Mouse (Mus musculus) limb, embryonic 14.5 days (tissue): ENCODE results near the gene Ptpn3. TPM values are rescaled to one million over a fixed set of nuclear protein-coding genes. Genes with fewer than 3 reads are reported as not detected.

ENCODE experiments used
- ATAC-seq: fragments of 200-750 bp; cut with Nextera tagmentation; 2 replicates; pipeline ENCODE4 v1.8.0; 2017; ENCODE audit warnings: low read depth, moderate number of reproducible peaks, moderate TSS enrichment; ENCODE audit not compliant: low FRiP score
- DNase-seq: peaks from one replicate; pipeline ENCODE4 v3.0.0-alpha.2; 2015; ENCODE audit warnings: low spot score
- H3K27ac ChIP-seq: fragments of 300-500 bp; sonication (generic); replicated peaks from 2 replicates; pipeline ENCODE4 v1.5.1; 2014; ENCODE audit warnings: low read depth, mild to moderate bottlenecking, low read length, moderate library complexity, mixed read lengths
- H3K27me3 ChIP-seq: fragments of 300-500 bp; sonication (generic); 2 replicates; pipeline ENCODE4 v1.6.1; 2014; ENCODE audit warnings: low read length, mixed read lengths; ENCODE audit not compliant: control insufficient read depth, insufficient read depth
- H3K36me3 ChIP-seq: fragments of 300-500 bp; sonication (generic); 2 replicates; pipeline ENCODE4 v1.6.1; 2014; ENCODE audit warnings: mild to moderate bottlenecking, low read length, moderate library complexity, mixed read lengths; ENCODE audit not compliant: control insufficient read depth, insufficient read depth
- H3K4me1 ChIP-seq: fragments of 300-500 bp; sonication (generic); 2 replicates; pipeline ENCODE4 v1.6.1; 2014; ENCODE audit warnings: antibody characterized with exemption, low read length, mixed read lengths; ENCODE audit not compliant: control insufficient read depth, insufficient read depth
- H3K4me2 ChIP-seq: fragments of 300-500 bp; sonication (generic); replicated peaks from 2 replicates; pipeline ENCODE4 v1.6.1; 2014; ENCODE audit warnings: low read depth, mild to moderate bottlenecking, low read length, moderate library complexity; ENCODE audit not compliant: severe bottlenecking
- H3K4me3 ChIP-seq: fragments of 300-500 bp; sonication (generic); replicated peaks from 2 replicates; pipeline ENCODE4 v1.5.1; 2014; ENCODE audit warnings: low read length
- H3K9ac ChIP-seq: fragments of 300-500 bp; sonication (generic); 2 replicates; pipeline ENCODE4 v1.6.1; 2014; ENCODE audit warnings: mild to moderate bottlenecking, low read depth, low read length, moderate library complexity; ENCODE audit not compliant: severe bottlenecking
- H3K9me3 ChIP-seq: fragments of 300-500 bp; sonication (generic); 2 replicates; pipeline ENCODE4 v1.6.1; 2016; ENCODE audit warnings: low read length; ENCODE audit not compliant: control insufficient read depth
- POLR2A ChIP-seq: fragments of 200-500 bp; IDR thresholded peaks from 2 replicates; pipeline ENCODE4 v1.8.0; 2012; ENCODE audit warnings: inconsistent platforms, mild to moderate bottlenecking, moderate library complexity, borderline replicate concordance; ENCODE audit not compliant: insufficient read depth, insufficient read length; ENCODE audit errors: extremely low read depth
- WGBS: fragments of 180-500 bp; shearing (Covaris S2); extraction: QIAGEN DNeasy Blood & Tissue Kit; methylation state at CpG from one replicate; pipeline ENCODE4 v1.1.7; 2014; 5-methylcytosine and 5-hydroxymethylcytosine counted together
- polyA plus RNA-seq, 2 experiments: library from polyadenylated mRNA; depleted of rRNA in 1 of 2; stranded (reverse) in 1 of 2; unstranded in 1 of 2; fragments of >200 nt; fragmentation: Nextera tagmentation in 1 of 2; extraction: Ambion mirVana in 1 of 2; gene quantifications; 2 replicates each; pipeline versions ENCODE4 v1.2.1 to v1.2.3; 2012 to 2014

The Ptpn3 gene
- polyA plus RNA-seq, 2 experiments = 3.4 to 4.7 TPM

DNA sequence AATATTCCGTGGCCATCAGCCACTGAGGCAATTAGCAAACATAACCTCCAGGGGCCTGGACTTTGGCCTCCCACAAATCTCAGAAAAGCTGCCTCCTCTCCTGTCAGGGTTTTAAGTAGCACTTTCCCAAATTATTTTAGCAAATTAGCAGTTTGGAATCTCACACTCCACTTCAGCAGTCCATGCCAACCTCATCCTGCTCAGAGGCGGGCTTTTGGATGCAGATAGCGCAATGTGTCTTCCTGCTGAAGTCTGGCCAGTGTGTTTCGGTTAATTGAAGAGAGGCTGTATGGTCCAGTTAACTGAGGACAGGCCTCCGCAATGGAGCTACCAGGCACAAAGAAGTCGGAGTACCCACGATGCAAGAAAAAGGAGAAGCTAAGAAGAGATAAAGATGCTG, 141.1 kb downstream of the Ptpn3 start:
- no peak overlapping the region for H3K4me3 ChIP-seq
- H3K27me3 ChIP-seq = no peaks in the 10 kb centered on the region
- ATAC-seq (no peak), DNase-seq (no peak)
- no peaks in the 10 kb centered on the region for H3K9me3 ChIP-seq
- H3K4me2 ChIP-seq = no peak overlapping the region
- no peak for TF ChIP-seq POLR2A
- no peak overlapping the region for H3K27ac ChIP-seq
- WGBS = 85% methylated on average over 7 of the region's 7 CpGs
- peaks cover 3% of the 10 kb centered on the region; the same call in 1 of the 2 replicates for H3K4me1 ChIP-seq
- H3K36me3 ChIP-seq = no peaks in the 10 kb centered on the region
- H3K9ac ChIP-seq = no peak overlapping the region

DNA sequence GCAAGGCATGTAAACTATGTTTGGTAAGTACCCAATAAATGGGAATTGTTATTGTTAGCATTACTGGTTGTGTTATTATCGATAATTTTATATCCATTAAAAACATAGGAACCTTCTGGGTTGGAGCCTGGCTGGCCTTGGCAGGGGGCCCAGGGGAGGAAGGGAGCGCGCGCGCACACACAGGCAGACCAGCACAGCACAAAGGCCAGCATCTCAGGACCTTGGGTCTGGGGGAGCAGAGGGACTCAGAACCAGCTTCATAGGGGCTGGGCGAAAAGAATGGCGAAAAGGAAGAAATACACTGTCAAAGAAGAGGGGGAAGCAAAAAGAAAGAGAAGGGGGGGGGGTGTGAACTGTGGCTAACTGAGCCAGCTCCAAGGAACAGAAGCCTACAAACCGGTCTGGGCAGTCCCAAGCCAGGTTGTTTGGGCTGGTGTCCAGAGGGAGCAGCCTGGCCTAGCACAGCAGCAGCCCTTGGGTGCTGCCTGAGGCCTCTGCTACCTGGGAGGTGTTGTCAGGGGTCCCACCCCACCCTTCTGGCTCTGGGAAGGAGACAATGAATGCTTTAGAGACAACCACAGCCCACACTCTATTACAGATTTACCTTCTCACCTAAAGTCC, 145.0 kb downstream of the Ptpn3 start:
- ATAC-seq (no peak), DNase-seq (no peak)
- TF ChIP-seq POLR2A = no peak

DNA sequence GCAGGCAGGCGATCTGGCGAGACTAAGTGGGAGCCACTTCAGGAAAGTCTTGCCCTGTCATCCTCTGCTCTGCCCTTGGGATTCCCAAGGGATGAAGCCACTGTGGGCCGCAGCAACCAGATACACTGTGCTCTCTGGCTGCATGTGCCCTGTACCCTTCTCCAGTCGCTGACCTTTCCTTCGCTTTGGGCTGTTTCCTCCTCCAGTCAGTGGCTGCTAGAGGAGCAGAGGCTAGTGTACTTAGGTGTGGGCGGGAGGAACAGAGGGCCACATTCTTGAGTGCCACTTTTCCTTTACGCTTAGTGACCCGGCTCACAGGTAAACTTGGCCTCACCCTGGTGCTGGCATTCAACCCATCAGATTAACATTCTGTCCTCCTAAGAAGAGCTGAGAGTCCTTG, 147.8 kb downstream of the Ptpn3 start:
- no peaks in the 10 kb centered on the region for H3K9me3 ChIP-seq
- 38% methylated on average over 8 of the region's 8 CpGs for WGBS
- peak overlapping the region; percentile 19; the same call in 1 of the 2 replicates for H3K4me2 ChIP-seq
- no peak overlapping the region for H3K27ac ChIP-seq
- ATAC-seq (no peak), DNase-seq (no peak)
- H3K27me3 ChIP-seq = no peaks in the 10 kb centered on the region
- H3K36me3 ChIP-seq = no peaks in the 10 kb centered on the region
- peaks cover 12% of the 10 kb centered on the region for H3K4me1 ChIP-seq
- no peak overlapping the region for H3K4me3 ChIP-seq
- TF ChIP-seq POLR2A = no peak
- peak overlapping the region; percentile 22; the same call in 1 of the 2 replicates for H3K9ac ChIP-seq

More for the DNA sequence above, 145.0 kb downstream of the Ptpn3 start:
- Histone ChIP-seq H3K4me2 (no peak overlapping the region), H3K27ac (no peak overlapping the region), H3K9ac (no peak overlapping the region), H3K27me3 (no peaks in the 10 kb centered on the region), H3K4me3 (no peak overlapping the region), H3K36me3 (no peaks in the 10 kb centered on the region), H3K4me1 (peaks cover 12% of the 10 kb centered on the region), H3K9me3 (no peaks in the 10 kb centered on the region)
- 53% methylated on average over 8 of the region's 8 CpGs for WGBS

DNA sequence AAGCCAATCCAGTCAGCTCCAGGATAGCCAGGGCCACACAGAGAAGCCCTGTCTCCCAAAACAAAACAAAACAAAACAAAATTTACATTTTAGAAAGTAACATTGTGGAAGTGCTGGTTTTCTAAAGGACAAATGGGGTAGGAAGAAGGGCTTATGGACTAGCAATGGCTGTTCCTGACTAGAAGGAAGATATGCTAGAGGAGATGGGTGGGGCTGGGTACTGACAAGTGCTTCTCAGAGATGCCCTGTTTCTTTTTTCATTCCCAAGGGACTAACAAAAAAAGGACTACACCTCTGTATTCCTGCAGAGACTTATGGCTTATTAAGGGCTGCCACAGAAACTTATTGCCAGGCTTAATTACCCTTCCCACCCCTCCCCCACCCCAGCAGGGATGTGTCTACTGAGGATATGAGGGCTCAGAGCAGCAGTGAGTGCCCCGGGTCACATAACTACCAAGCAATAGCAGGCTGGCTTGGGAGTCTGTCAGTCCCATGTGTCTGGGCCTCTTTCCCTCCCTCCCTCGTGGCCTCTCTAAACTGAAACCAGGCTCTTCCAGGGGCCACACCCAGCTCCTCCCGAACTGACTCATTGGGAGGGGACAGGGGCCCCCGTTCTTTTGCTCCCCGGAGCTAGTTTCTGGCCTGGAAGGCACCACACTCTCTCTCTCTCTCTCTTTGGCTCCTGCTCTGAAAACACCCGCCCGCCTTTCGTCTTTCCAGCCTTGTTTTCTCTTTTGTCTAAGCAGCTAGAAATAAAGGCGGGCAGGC, 148.4 kb downstream of the Ptpn3 start:
- DNase-seq (peak; percentile 60), ATAC-seq (no peak; the same call in 1 of the 2 replicates)
- no peak for TF ChIP-seq POLR2A
- no peaks in the 10 kb centered on the region for H3K36me3 ChIP-seq
- H3K4me3 ChIP-seq = no peak overlapping the region
- no peaks in the 10 kb centered on the region for H3K27me3 ChIP-seq
- 13% methylated on average over 9 of the region's 9 CpGs for whole genome bisulfite sequencing
- no peak overlapping the region; the same call in 1 of the 2 replicates for H3K27ac ChIP-seq
- no peaks in the 10 kb centered on the region for H3K9me3 ChIP-seq
- H3K4me2 ChIP-seq = peak overlapping the region; percentile 19
- peaks cover 12% of the 10 kb centered on the region for H3K4me1 ChIP-seq
- H3K9ac ChIP-seq = peak overlapping the region; percentile 22; the same call in 1 of the 2 replicates

DNA sequence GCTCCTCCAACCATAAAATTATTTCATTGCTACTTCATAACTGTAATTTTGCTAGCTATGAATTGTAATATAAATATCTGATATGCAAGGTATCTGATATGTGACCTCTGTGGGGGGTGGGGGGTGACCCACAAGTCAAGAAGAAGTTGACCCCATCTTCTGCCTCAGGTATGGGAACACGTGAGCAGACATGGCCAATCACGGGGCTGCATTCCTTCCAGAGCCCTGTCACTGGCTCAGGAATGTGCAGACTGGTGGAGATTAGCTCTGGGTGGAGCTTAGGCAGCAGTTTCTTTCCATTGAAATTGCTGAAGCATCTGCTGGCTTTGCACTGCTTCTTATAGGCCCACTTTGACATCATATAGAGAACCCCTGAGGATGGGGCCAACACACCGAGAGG, 153.5 kb downstream of the Ptpn3 start:
- DNase-seq = no peak
- H3K4me2 ChIP-seq = no peak overlapping the region
- no peak overlapping the region for H3K4me3 ChIP-seq
- WGBS = 66% methylated on average over 3 of the region's 3 CpGs
- ATAC-seq = 0 out of 2 replicates have a peak, but pooled peaks have one; percentile 20
- H3K9ac ChIP-seq = no peak overlapping the region
- no peaks in the 10 kb centered on the region for H3K27me3 ChIP-seq
- TF ChIP-seq POLR2A = no peak
- peaks cover 2% of the 10 kb centered on the region for H3K4me1 ChIP-seq
- H3K36me3 ChIP-seq = no peaks in the 10 kb centered on the region
- no peak overlapping the region for H3K27ac ChIP-seq
- H3K9me3 ChIP-seq = no peaks in the 10 kb centered on the region
